Mouse (Mus musculus) midbrain, postnatal 0 days (tissue): Measurements from ENCODE around the gene Garnl3. TPM values are rescaled to one million over a fixed set of nuclear protein-coding genes. Genes with fewer than 3 reads are reported as not detected.
A peak's percentile ranks its signal among the peaks of the same experiment; 100 is the strongest.

Experiments used
- ATAC-seq: fragments of 200-750 bp; cut with Nextera tagmentation; 2 replicates; pipeline ENCODE4 v1.8.0; 2017; ENCODE audit warnings: moderate number of reproducible peaks, mild to moderate bottlenecking, moderate TSS enrichment, moderate library complexity; ENCODE audit not compliant: low FRiP score
- DNase-seq: peaks from one replicate; pipeline ENCODE4 v3.0.0-alpha.2; 2015; ENCODE audit warnings: low spot score
- H3K27ac ChIP-seq: fragments of 300-500 bp; sonication (generic); 2 replicates; pipeline ENCODE4 v1.5.1; 2014; ENCODE audit warnings: low read depth, mild to moderate bottlenecking, low read length, mixed read lengths
- H3K27me3 ChIP-seq: fragments of 300-500 bp; sonication (generic); 2 replicates; pipeline ENCODE4 v1.6.1; 2014; ENCODE audit warnings: low read length, control low read depth, mixed read lengths; ENCODE audit not compliant: insufficient read depth
- H3K36me3 ChIP-seq: fragments of 300-500 bp; sonication (generic); 2 replicates; pipeline ENCODE4 v1.6.1; 2014; ENCODE audit warnings: low read length, control low read depth, mixed read lengths; ENCODE audit not compliant: insufficient read depth
- H3K4me1 ChIP-seq: fragments of 300-500 bp; sonication (generic); 2 replicates; pipeline ENCODE4 v1.6.1; 2014; ENCODE audit warnings: mild to moderate bottlenecking, control low read depth, antibody characterized with exemption, low read length, mixed read lengths; ENCODE audit not compliant: insufficient read depth
- H3K4me2 ChIP-seq: fragments of 300-500 bp; sonication (generic); 2 replicates; pipeline ENCODE4 v1.6.1; 2014; ENCODE audit warnings: low read depth, mild to moderate bottlenecking, low read length, mixed read lengths; ENCODE audit not compliant: poor library complexity, severe bottlenecking
- H3K4me3 ChIP-seq: fragments of 300-500 bp; sonication (generic); 2 replicates; pipeline ENCODE4 v1.5.1; 2014; ENCODE audit warnings: low read depth, mild to moderate bottlenecking, low read length, moderate library complexity
- H3K9ac ChIP-seq: fragments of 300-500 bp; sonication (generic); replicated peaks from 2 replicates; pipeline ENCODE4 v1.6.1; 2014; ENCODE audit warnings: mild to moderate bottlenecking, low read length, moderate library complexity, mixed read lengths; ENCODE audit not compliant: poor library complexity, severe bottlenecking
- H3K9me3 ChIP-seq: fragments of 300-500 bp; sonication (generic); 2 replicates; pipeline ENCODE4 v1.6.1; 2016; ENCODE audit warnings: low read length, control low read depth
- CTCF ChIP-seq: IDR thresholded peaks from 2 replicates; pipeline ENCODE4 v1.5.1; 2016; ENCODE audit warnings: antibody characterized with exemption, mild to moderate bottlenecking
- WGBS: fragments of 180-500 bp; shearing (Covaris S2); extraction: QIAGEN DNeasy Blood & Tissue Kit; methylation state at CpG from one replicate; pipeline ENCODE4 v1.1.7; 2014; 5-methylcytosine and 5-hydroxymethylcytosine counted together
- polyA plus RNA-seq: library from polyadenylated mRNA; unstranded; fragments of >200 nt; fragmentation: Nextera tagmentation; extraction: Ambion mirVana; gene quantifications from 2 replicates; pipeline ENCODE4 v1.2.1, GENCODE M21; 2015
- total RNA-seq: library from RNA; depleted of rRNA; stranded (reverse); fragments of >200 nt; gene quantifications from 2 replicates; pipeline ENCODE4 v1.2.3, GENCODE M21; 2014

Garnl3 gene
- total and polyA plus RNA-seq, 2 experiments from 2014 or later = 77.1 to 134 TPM

GRCm38 (mm10) chr2:32968024-32968614 is 163.3 kb downstream of the Garnl3 start:
- no peak for DNase-seq
- 87% methylated on average over 9 of the region's 9 CpGs for WGBS
- H3K4me2 ChIP-seq = peak overlapping the region; percentile 87

DNA sequence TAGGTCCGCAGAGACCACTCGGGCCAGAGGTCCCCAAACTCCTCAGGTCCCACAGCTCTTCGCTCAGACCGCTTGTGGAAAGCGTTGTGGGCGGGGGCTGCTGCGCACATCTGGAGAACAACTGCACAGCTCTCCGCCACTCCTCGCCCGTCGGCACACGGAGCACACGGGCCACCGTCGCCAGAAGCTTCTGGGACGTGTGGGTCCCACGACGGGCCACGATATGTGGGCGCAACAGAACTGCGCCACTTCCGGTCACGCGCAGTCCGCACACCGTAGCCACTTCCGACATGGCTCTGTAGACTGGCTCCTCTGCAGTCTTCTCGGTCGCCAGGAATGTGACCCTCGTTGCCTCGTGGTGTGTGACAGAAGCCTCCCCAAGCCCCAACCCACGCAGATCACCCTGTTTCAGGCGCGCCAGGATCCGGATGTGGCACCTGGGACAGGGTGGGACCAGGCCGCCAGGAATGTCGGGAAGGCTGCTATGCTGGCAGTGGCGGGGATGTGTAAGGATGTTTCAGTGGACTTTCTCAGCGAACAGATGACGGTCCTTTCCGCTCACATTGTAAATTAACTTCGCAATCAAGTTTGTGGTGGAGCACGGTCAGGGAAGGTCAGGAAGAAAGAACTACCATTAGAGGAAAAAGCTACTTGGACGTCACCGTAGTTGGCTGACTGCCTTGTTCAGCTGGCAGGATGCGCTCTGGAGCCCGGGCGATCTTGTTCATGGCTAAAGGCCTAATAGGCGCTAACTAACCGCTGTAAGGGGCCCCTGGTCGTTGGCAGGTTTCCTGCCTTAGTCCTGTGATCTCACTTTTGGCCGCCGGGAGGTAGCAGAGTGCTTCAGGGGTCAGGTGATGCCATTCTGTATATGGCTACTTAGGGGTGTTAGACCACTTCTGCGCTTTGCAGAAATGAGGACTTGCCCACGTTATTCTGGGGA is 164.5 kb downstream of the Garnl3 start:
- WGBS = under 1% methylated on average over 55 of the region's 55 CpGs
- Histone ChIP-seq H3K27ac (peak overlapping the region; percentile 91), H3K9ac (peak overlapping the region; percentile 59), H3K36me3 (peaks cover 8% of the 10 kb centered on the region; the same call in 1 of the 2 replicates), H3K4me1 (0 out of 2 replicates have a peak, but pooled peaks cover 3% of the 10 kb centered on the region), H3K4me3 (peak overlapping the region; percentile 46), H3K4me2 (peak overlapping the region; percentile 87), H3K9me3 (no peaks in the 10 kb centered on the region), H3K27me3 (no peaks in the 10 kb centered on the region)
- peak; percentile 74 for TF ChIP-seq CTCF
- DNase-seq (peak; percentile 96), ATAC-seq (peak; percentile 92)

More at GRCm38 (mm10) chr2:32968024-32968614, 163.3 kb downstream of the Garnl3 start:
- no peak for ATAC-seq
- TF ChIP-seq CTCF = no peak
- Histone ChIP-seq H3K4me3 (peak overlapping the region; percentile 46; the same call in 1 of the 2 replicates), H3K9me3 (no peaks in the 10 kb centered on the region), H3K9ac (peak overlapping the region; percentile 59; the same call in 1 of the 2 replicates), H3K4me1 (0 out of 2 replicates have a peak, but pooled peaks cover 3% of the 10 kb centered on the region), H3K27me3 (no peaks in the 10 kb centered on the region), H3K36me3 (peaks cover 13% of the 10 kb centered on the region), H3K27ac (peak overlapping the region; percentile 91; the same call in 1 of the 2 replicates)

GRCm38 (mm10) chr2:32966184-32966688 is 165.2 kb downstream of the Garnl3 start:
- 0 out of 2 replicates have a peak, but pooled peaks cover 3% of the 10 kb centered on the region for H3K4me1 ChIP-seq
- no peak for TF ChIP-seq CTCF
- peak overlapping the region; percentile 59 for H3K9ac ChIP-seq
- H3K27me3 ChIP-seq = no peaks in the 10 kb centered on the region
- 12% methylated on average over 13 of the region's 13 CpGs for WGBS
- no peaks in the 10 kb centered on the region for H3K9me3 ChIP-seq
- no peak; the same call in 1 of the 2 replicates for ATAC-seq
- H3K36me3 ChIP-seq = peaks cover 8% of the 10 kb centered on the region; the same call in 1 of the 2 replicates
- H3K4me3 ChIP-seq = peak overlapping the region; percentile 46
- H3K4me2 ChIP-seq = peak overlapping the region; percentile 87
- peak overlapping the region; percentile 91 for H3K27ac ChIP-seq
- DNase-seq = no peak

- no peaks in the 10 kb centered on the region for H3K9me3 ChIP-seq
- H3K27me3 ChIP-seq = no peaks in the 10 kb centered on the region
- 14% methylated on average over 7 of the region's 7 CpGs for WGBS
- no peak overlapping the region for H3K4me3 ChIP-seq
- TF ChIP-seq CTCF = no peak
- DNase-seq (no peak), ATAC-seq (no peak)
- peaks cover 8% of the 10 kb centered on the region; the same call in 1 of the 2 replicates for H3K36me3 ChIP-seq
- H3K4me2 ChIP-seq = peak overlapping the region; percentile 87; the same call in 1 of the 2 replicates
- 0 out of 2 replicates have a peak, but pooled peaks cover 7% of the 10 kb centered on the region for H3K4me1 ChIP-seq
- H3K9ac ChIP-seq = no peak overlapping the region
- H3K27ac ChIP-seq = no peak overlapping the region
Observed at GRCm38 (mm10) chr2:32965511-32966183, 165.8 kb downstream of the Garnl3 start.

- H3K4me1 ChIP-seq = 0 out of 2 replicates have a peak, but pooled peaks cover 9% of the 10 kb centered on the region
- no peaks in the 10 kb centered on the region for H3K27me3 ChIP-seq
- H3K9me3 ChIP-seq = no peaks in the 10 kb centered on the region
- DNase-seq (no peak), ATAC-seq (no peak)
- H3K4me3 ChIP-seq = no peak overlapping the region
- H3K4me2 ChIP-seq = no peak overlapping the region
- no peak for TF ChIP-seq CTCF
- H3K27ac ChIP-seq = no peak overlapping the region
- 29% methylated on average over 10 of the region's 10 CpGs for WGBS
- no peak overlapping the region for H3K9ac ChIP-seq
- H3K36me3 ChIP-seq = peaks cover 8% of the 10 kb centered on the region; the same call in 1 of the 2 replicates
Observed at GRCm38 (mm10) chr2:32964659-32965457, 166.6 kb downstream of the Garnl3 start.
